Mouse (Mus musculus): ENCODE measurements around the gene Syt1.

Gene Syt1

DNA sequence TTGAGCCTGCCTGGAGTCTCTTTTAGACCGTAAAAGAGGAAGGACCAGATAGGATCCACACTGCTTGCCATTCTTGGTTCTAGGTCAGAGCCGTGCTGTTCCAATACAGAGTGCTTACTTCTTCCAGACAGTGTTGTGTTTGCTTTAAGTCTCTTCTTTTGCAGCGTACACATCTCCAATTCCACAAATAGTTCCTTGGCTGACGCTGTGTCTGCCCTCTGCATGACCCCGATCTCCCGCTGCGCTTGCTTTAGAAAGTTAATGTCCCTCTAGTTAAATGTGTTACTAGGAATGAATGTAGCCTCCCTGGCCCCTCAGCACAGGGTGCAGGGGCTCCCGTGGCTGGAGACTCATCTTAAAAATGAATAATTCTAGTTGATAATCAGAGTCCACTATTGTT, 442.6 kb downstream of the Syt1 start:
- no peak for DNase-seq

DNA sequence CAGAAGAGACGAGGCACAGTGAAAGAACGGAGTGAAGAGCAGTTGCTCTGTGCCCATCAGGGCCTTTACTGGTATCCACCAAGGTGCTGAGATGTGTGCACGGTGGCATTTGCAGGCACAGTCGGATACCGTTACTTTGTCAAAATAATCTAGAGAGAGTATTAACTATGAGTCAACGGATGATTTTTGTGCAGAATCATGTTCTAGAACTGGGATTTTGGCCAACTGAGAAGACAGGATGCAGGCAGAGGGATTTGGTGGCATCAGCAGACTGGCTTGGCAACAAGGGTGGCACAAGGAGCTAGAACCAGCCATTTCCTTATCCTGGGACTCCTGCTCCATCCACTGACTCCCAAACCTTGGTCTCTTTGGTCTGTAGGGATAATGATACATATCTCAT, 443.3 kb downstream of the Syt1 start:
- no peak for DNase-seq

- DNase-seq = no peak
Measured at GRCm38 (mm10) chr10:108559607-108559908, 451.2 kb downstream of the Syt1 start.

DNA sequence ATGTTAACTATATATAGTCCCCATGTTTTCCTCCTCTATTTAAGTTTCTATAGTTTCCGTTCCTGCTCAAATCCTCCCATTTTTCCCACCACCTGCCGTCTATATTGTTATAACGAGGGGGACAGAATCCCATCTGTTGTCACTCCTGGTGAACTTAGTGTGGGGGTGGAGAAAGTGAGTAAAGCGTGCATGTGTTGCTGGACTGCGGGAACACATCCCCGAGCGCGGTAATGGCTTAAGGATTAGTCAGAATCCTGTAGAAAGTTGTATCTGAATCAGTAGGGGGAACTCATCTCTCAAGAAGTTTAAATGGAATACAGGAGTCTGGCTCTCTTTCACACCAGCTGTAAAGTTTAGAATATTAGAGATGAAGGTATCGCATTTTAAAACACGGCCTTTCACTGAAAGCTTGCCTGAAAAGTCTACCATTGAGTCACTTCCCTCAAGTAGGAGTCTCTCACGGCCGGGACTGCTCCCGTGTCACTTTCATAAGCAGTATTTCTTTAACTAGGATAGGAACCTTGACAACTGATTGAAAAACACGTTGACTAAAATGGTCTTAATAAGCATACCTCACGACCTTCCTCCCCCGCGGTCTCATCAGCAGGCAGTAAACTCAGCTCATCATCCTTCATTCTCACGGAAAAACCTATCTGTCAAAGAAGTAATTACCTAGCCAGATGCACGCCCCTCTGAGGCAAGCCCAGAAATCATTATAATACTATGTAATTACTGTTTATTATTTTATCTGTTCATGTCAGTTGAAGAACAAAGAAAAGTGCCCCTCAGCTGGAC, 451.8 kb downstream of the Syt1 start:
- no peak for DNase-seq

- DNase-seq = no peak
Measured at GRCm38 (mm10) chr10:108552544-108552943, 458.2 kb downstream of the Syt1 start.

DNA sequence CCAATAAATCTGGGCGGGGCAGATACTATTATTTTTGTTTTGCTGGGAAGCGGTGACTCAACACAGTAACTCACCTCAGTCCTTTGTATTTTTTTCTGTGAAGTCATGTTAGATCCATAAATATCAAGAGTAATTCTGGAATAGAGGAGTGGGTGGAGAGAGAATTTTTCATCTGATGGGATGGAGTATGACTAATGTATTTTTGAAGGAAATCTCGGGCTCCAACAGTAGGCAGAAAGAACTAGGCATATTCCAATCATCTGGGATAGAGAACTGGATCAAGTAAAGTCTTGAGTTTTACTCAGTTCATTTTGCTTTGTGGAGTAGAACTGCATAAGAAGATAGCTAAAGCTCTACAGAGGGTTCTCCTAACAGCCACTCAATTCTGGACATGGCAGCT, 465.1 kb downstream of the Syt1 start:
- DNase-seq = no peak

DNA sequence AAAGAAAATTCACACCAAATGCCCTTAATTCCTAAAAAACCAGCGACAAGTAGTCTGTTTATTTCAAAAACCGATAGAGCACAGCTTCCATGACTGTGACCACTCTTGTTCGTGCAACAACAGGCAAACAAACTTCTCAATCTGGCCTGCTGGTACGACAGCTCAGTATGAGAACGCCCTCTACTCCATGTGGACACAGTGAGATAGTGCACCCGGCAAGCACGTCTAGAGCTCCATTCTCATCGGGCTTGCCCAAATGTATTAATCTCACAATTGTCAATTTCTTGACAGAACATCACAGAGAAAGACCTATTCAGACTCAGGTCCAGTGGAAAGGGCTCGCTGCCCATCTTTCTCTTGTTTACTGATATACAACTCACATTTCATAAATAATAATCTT, 469.2 kb downstream of the Syt1 start:
- no peak for DNase-seq

DNA sequence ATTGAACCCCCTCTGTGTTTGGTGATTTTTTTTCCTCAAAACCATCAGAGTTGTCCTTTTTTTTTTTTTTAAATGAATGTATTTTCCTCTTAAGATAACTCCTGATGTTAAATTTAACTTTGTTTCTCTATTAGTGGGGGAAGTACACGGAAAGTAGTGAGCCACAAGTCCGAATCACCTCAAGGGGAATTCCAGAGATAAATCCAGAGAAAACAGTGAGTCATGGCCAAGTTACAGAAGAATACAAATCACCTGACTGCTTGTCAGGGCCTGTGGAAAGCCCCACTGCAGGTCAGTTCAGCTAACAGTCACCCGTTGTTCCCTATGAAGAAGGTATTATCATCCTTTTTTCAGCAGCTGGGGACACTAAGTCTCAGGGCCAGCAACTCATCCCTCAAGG, 472.2 kb downstream of the Syt1 start:
- DNase-seq = no peak

DNA sequence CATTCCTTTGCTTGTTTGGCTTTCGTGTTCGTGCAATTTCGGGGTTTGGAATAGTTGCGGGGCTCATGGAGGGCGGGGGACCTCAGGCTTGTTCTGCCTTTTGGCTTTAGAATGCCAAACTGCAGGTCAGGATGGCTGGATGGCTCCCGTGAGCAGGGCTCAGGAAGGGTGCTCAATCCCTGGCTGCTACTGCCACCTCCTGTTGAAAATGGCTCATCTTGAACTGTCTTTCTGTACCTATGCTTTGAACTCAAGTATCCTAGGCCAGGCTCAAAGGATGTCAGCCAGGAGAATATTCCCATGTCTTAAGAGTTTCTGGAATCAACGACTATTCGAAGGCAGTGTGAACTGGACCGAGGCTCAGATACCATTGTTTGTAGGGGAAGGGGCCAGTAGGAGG, 473.1 kb downstream of the Syt1 start:
- no peak for DNase-seq

- no peak for DNase-seq
Measured at GRCm38 (mm10) chr10:108535922-108536321, 474.9 kb downstream of the Syt1 start.

- no peak for DNase-seq
Measured at GRCm38 (mm10) chr10:108534112-108534511, 476.7 kb downstream of the Syt1 start.

GRCm38 (mm10) chr10:108532916-108533315, 477.9 kb downstream of the Syt1 start:
- no peak for DNase-seq

DNA sequence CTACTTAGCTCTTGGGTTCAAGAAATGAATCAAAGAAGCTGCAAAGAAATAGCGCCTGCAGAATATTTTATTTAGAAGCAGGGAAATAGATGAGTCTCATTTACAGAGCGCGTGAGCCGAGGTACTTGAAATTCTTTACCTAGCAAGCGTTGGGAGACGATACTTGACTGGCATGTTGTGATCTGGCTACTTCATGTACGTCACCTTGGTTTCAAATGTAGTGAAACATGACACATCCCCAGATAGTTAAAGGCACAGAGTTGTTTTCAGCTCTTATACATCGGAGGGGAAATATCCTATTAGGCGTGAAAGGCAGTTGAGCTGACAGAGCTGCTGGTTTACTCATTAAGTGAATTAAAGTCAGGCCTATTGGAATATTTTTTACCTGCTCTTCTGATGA, 478.5 kb downstream of the Syt1 start:
- DNase-seq = no peak

DNA sequence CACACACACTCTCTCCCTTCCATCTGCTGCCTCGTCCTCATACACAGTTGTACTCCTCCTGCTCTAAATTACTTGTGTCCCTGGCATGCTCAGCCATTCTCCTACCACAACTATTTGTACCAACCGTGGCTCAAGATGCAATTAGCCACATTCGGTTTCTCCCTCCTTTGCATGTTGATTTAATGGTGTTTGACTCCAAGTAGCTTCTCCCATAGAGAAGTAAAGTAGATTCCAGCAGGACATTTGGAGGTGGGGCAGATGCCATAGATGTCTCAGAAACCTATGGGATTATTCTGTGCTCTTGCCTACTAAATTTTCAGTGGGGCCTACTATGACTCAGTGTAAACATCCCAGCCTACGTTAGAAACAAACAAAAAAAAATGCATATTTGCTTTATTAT, 479.1 kb downstream of the Syt1 start:
- no peak for DNase-seq

- no peak for DNase-seq
Measured at GRCm38 (mm10) chr10:108531111-108531510, 479.7 kb downstream of the Syt1 start.

DNA sequence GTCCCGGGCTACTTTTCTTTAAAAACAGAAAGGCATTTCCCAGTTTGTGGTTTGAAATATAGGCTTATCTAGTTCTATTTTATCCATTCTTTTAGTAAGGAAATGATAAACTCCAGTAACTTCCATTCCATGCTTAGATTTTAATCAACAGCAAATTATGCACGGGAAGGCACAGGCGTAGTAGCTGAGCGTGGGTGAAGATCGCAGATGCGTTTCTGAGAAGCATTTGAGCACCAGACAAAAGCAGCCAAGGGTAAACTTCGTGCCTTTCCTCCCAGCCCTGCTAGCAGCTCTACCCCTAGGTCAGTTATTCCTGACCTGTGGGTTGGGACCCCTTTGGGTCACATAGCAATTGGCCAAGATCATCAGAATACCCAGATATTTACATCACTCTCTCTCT, 482.4 kb downstream of the Syt1 start:
- no peak for DNase-seq

DNA sequence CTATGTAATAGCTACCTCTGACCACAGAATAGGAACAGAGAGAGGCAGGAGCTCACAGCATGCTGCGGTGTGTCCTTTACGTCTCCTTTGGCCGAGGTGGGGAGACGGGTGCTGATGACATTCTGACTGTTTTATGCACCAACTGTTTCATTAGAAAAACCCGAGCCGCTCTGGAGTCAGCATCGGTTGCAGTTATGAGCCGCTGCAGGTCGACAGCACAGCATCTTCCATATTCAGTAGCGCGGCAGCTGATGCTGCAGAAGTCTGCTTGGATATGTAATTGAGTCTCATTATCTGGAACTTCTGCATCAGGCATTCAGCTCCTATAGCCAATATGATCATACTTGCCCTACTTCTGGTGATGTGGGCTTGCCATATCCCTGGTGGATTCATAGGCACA, 485.3 kb downstream of the Syt1 start:
- no peak for DNase-seq

- DNase-seq = no peak
Measured at GRCm38 (mm10) chr10:108524306-108525029, 486.3 kb downstream of the Syt1 start.

DNA sequence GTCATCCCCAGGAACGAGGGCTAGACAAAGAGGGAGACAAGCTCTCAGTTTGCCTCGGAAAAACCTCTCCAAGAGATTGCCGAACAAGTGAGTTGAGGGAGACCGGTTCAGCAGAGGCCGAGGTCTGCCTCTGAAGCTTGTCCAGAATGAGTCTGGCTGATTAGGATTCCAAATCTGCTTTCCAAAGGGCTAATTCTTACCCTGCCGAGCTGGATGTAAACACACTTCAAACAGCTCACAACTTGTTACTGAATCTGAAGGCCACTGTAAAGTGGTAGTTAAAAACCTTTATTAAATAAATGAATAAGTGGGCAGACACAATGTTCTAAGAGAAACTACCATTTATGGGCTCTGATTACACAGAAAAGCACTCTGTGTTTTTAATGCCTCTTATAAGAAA, 491.6 kb downstream of the Syt1 start:
- DNase-seq = no peak

DNA sequence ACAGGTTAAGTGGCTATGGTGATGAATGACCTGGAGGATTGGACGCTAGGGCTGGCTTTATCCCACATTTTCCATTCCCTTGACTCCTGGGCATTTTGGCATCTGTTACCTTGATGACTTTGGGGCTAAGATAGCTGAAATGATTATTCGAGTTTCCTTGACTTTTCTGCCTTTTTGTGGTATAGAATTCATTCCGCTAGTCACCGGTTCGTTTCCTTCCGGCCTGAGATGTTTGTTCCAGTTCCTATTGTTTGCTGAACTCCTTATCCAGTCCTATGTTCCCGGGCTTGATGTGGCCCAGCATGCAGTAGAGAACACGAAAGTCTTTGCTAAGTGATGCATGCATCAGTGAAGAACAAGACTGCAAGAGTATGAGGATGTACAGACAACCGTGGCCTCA, 493.7 kb downstream of the Syt1 start:
- no peak for DNase-seq

DNA sequence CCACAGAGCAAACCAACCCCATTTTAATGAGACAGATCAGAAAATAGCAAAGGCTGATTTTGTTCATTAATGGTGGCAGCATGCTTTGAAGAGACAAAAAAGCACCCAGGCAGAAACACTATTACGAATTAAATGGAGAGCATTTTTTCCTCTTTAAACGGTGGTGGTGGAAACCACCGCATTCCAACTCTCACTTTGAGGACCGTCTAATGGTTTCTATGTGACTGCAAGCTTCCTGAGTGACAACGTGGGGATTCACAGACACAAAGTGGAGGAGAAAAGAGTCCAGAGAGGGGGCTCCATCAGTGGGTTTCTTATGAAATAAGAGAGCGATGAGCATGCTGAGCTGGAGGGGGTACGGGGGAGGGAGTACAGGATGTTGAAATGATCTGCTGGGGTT, 496.1 kb downstream of the Syt1 start:
- no peak for DNase-seq

GRCm38 (mm10) chr10:108509579-108509978, 501.2 kb downstream of the Syt1 start:
- no peak for DNase-seq

DNA sequence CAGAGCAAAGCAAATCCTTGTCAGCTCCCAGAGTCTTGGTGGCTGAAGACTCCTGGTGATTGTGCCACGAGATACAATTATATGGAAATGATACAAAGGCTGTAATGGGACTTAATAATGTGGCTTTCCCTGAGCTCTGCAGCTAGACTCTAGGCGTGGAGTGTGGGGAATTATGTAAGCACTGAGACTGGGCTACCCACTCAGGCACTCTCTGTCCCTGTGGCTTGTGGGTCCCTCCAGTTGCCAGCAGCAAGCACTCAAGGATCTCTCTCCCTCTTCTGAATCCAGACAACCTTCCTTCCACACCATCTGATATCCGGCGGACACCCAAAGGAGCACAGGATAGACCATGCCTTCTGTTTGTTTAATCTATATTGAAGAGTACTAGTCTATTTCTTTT, 503.9 kb downstream of the Syt1 start:
- DNase-seq = no peak

- no peak for DNase-seq
Measured at GRCm38 (mm10) chr10:108504925-108505324, 505.9 kb downstream of the Syt1 start.

Measured in spleen, adult 18-20 months (tissue).